ENCODE assay signal across 25 mouse cellular contexts in genomic region chr4:49676790-49677189, GRCm38 (mm10). TPM values are rescaled to one million over a fixed set of nuclear protein-coding genes. Genes with fewer than 3 reads are reported as not detected.
DNase-seq lines count a peak whose midpoint lies in the region; ATAC-seq and TF ChIP-seq lines count a peak whose summit lies in the region.
"Had no signal": no experiment of that assay in that cellular context is flagged by ENCODE, and none has a peak within 500 bp of the region (broad histone marks: within the 10 kb centered on the region; RNA-seq: fewer than 3 reads in every experiment).

No protein-coding gene starts in this region.

- TF ChIP-seq CTCF in cortical plate, adult 2 months (IDR thresholded peaks at IDR 0.05; ENCODE audit: extremely low read depth, insufficient read depth, low read length): no peak

- peak; percentile 49 for DNase-seq in heart, adult 11 months
- DNase-seq in heart, embryonic 10.5 days (ENCODE audit: low spot score): no peak
- DNase-seq in layer of hippocampus, adult 8-10 months (ENCODE audit: low spot score in 2 of 2): no peak
- no peak for DNase-seq in left cerebral cortex, adult 8-10 months (ENCODE audit: low spot score in 2 of 2)
- DNase-seq in cerebellum, postnatal 14 days: no peak
- DNase-seq: adrenal gland, adult 2 months; adrenal gland, postnatal 10 days; adrenal gland, postnatal 25 days; cerebellum, adult 11 months; cerebellum, adult 18-20 months; cerebellum, adult 8-10 months; cerebellum, adult 9-11 months; cerebellum, postnatal 25 days; forebrain, postnatal 0 days had no signal

- H3K27ac ChIP-seq in heart, embryonic 10.5 days: no peak overlapping the region
- H3K27ac ChIP-seq in cortical plate, adult 2 months (ENCODE audit: insufficient read depth, low read length): 0 out of 2 replicates have a peak overlapping the region, but pooled peaks have one; percentile 59
- H3K27ac ChIP-seq: embryonic facial prominence, embryonic 10.5 days; embryonic facial prominence, embryonic 12.5 days; forebrain, embryonic 13.5 days; forebrain, embryonic 15.5 days had no signal

- WGBS in heart, embryonic 10.5 days: 77% methylated on average over 7 of the region's 7 CpGs

- H3K27me3 ChIP-seq in heart, embryonic 10.5 days (ENCODE audit: insufficient read depth, poor library complexity, severe bottlenecking): no peaks in the 10 kb centered on the region
- H3K27me3 ChIP-seq: embryonic facial prominence, embryonic 12.5 days; forebrain, embryonic 13.5 days; forebrain, embryonic 15.5 days had no signal

- H3K4me1 ChIP-seq in heart, embryonic 10.5 days: no peaks in the 10 kb centered on the region; the same call in 1 of the 2 replicates
- no peaks in the 10 kb centered on the region for H3K4me1 ChIP-seq in cortical plate, adult 2 months (ENCODE audit: control insufficient read depth, insufficient read depth, low read length)
- H3K4me1 ChIP-seq: embryonic facial prominence, embryonic 10.5 days; embryonic facial prominence, embryonic 12.5 days; forebrain, embryonic 13.5 days; forebrain, embryonic 15.5 days had no signal

- no peaks in the 10 kb centered on the region for H3K36me3 ChIP-seq in heart, embryonic 10.5 days
- H3K36me3 ChIP-seq: embryonic facial prominence, embryonic 10.5 days; embryonic facial prominence, embryonic 12.5 days; forebrain, embryonic 15.5 days had no signal

- H3K4me3 ChIP-seq in heart, embryonic 10.5 days: no peak overlapping the region
- H3K4me3 ChIP-seq in cortical plate, adult 2 months (ENCODE audit: insufficient read depth, low read length): no peak overlapping the region
- H3K4me3 ChIP-seq: embryonic facial prominence, embryonic 10.5 days; embryonic facial prominence, embryonic 12.5 days; forebrain, embryonic 13.5 days; forebrain, embryonic 15.5 days had no signal

- ATAC-seq in megakaryocyte, adult 5-6 weeks (ENCODE audit: poor library complexity, severe bottlenecking): peak; percentile 40; the same call in 1 of the 2 replicates
- ATAC-seq: forebrain, embryonic 13.5 days; forebrain, embryonic 15.5 days; forebrain, postnatal 0 days had no signal

- TF ChIP-seq POLR2A in cortical plate, adult 2 months (IDR thresholded peaks at IDR 0.05; ENCODE audit: extremely low read depth, insufficient read depth, low read length): no peak

- no peaks in the 10 kb centered on the region for H3K9me3 ChIP-seq in heart, embryonic 10.5 days
- H3K9me3 ChIP-seq: embryonic facial prominence, embryonic 10.5 days; embryonic facial prominence, embryonic 12.5 days; forebrain, embryonic 13.5 days; forebrain, embryonic 15.5 days had no signal

RNA-seq across cellular contexts. Expression of gene Ppp3r2, which starts 5.0 kb away (rescaled TPM):
- 0.06 and 0.11 TPM in 2 replicates for polyA plus RNA-seq in heart, embryonic 10.5 days (2016; fragmentation: Nextera tagmentation; extraction: Ambion mirVana)
- 0.26 and 0.33 TPM in 2 replicates for polyA plus RNA-seq in cortical plate, adult 2 months (2012; rRNA removed)
- total RNA-seq in megakaryocyte, adult 5-6 weeks (2015): not detected in 2 replicates
- not detected in 2 replicates for total RNA-seq in megakaryocyte, adult 5-6 weeks (2017)
- total RNA-seq in layer of hippocampus, adult 8-10 months (2022): 1 to 10 TPM in 1 of 4 experiments, under 1 TPM in 3; 0.58 to 1.2 (median 0.70) TPM
- under 1 TPM; 0.34 to 0.94 (median 0.59) TPM for total RNA-seq in left cerebral cortex, adult 8-10 months (2022)
- total RNA-seq: adrenal gland, adult 2 months; adrenal gland, postnatal 10 days; adrenal gland, postnatal 25 days; adrenal gland, postnatal 4 days; ES-E14; MEL had no signal
- polyA plus RNA-seq: adrenal gland, adult 2 months; C2C12; embryonic facial prominence, embryonic 10.5 days; forebrain, embryonic 11.5 days; forebrain, embryonic 13.5 days had no signal

RNA-seq across cellular contexts. Expression of gene Rnf20, which starts 45.0 kb away (rescaled TPM):
- polyA plus RNA-seq in heart, embryonic 10.5 days (2016; fragmentation: Nextera tagmentation; extraction: Ambion mirVana): 26.4 and 32.8 TPM in 2 replicates
- polyA plus RNA-seq in cortical plate, adult 2 months (2012; rRNA removed): 67.1 and 67.7 TPM in 2 replicates
- 31.9 and 38.2 TPM in 2 replicates for total RNA-seq in megakaryocyte, adult 5-6 weeks (2015)
- total RNA-seq in megakaryocyte, adult 5-6 weeks (2017): 107 and 137 TPM in 2 replicates
- 10 to 100 TPM; 69.0 to 90.0 (median 83.4) TPM for total RNA-seq in layer of hippocampus, adult 8-10 months (2022)
- 10 to 100 TPM; 63.9 to 70.8 (median 66.1) TPM for total RNA-seq in left cerebral cortex, adult 8-10 months (2022)
